Mouse (Mus musculus) retina, postnatal 7 days (tissue): ENCODE data around the gene Dnttip1.
A peak's percentile ranks its signal among the peaks of the same experiment; 100 is the strongest.

Experiments used
- DNase-seq: peaks from one replicate; pipeline ENCODE4 v3.0.0-alpha.2; 2012; ENCODE audit warnings: low read depth, low spot score

Gene Dnttip1

GRCm38 (mm10) chr2:164754105-164754504 is 8.3 kb downstream of the Dnttip1 start:
- DNase-seq: no peak

DNA sequence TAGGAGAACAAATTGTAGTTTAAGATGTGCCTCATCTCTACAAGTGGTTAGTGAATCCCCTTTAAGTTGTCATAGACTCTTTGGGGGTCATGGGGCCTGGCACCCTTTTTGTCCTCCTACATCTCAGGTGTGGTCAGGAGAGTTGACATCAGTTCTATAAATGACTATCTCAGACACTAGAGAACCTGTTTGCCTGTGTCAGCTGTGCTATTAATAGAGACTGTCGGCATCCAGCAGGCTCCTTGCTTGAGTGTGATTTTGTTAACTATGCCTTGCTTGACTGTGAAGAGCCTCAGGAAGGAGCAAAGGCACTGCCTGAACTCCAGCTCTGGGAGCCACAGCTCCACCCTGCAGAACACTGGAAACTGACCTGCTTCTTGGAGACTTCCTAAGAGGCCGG is 9.0 kb downstream of the Dnttip1 start:
- no peak for DNase-seq

DNA sequence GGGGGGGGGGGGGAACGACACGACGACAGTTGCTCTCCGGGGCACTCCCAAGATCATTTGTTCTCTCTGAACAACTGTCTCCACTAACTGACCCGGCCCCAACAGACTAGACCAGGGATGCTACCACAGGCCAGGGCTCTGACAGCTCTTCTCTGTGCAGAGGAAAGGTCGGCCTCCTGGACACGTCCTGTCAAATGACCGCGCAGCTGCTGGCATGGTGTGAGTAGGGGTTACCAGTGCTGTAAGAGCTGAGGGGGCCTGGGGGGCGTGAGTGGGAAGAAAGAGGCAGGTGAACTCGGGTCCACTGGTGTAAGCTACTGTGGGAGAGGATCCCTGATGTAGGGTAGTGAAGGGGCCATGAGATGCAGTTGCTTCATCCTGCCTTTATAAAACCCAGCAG is 12.1 kb downstream of the Dnttip1 start:
- no peak for DNase-seq

GRCm38 (mm10) chr2:164758692-164759091 is 12.9 kb downstream of the Dnttip1 start:
- DNase-seq: no peak

- no peak for DNase-seq
Measured at GRCm38 (mm10) chr2:164760059-164760833, 14.5 kb downstream of the Dnttip1 start.

GRCm38 (mm10) chr2:164761502-164761901 is 15.7 kb downstream of the Dnttip1 start:
- DNase-seq: no peak

DNA sequence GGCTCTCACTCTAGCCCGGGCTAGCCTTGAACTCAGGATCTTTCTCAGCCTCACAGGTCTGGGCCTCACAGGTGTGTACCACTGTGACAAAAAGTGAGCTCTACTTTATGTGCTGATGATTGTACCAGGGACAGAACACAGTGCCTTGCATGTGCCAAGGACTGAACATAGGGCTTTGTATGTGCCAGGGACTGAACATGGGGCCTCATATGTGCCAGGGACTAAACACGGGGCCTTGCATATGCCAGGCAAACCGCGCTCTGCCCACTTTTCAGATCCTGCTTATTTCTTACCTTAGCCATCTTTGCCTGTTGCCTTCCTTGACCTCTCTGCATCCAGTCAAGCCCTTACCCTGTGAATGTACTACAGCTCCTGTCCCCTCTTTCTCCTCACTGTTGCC is 16.2 kb downstream of the Dnttip1 start:
- DNase-seq: no peak

- DNase-seq: no peak
Measured at GRCm38 (mm10) chr2:164762593-164762992, 16.8 kb downstream of the Dnttip1 start.

GRCm38 (mm10) chr2:164765841-164766240 is 20.1 kb downstream of the Dnttip1 start:
- no peak for DNase-seq

DNA sequence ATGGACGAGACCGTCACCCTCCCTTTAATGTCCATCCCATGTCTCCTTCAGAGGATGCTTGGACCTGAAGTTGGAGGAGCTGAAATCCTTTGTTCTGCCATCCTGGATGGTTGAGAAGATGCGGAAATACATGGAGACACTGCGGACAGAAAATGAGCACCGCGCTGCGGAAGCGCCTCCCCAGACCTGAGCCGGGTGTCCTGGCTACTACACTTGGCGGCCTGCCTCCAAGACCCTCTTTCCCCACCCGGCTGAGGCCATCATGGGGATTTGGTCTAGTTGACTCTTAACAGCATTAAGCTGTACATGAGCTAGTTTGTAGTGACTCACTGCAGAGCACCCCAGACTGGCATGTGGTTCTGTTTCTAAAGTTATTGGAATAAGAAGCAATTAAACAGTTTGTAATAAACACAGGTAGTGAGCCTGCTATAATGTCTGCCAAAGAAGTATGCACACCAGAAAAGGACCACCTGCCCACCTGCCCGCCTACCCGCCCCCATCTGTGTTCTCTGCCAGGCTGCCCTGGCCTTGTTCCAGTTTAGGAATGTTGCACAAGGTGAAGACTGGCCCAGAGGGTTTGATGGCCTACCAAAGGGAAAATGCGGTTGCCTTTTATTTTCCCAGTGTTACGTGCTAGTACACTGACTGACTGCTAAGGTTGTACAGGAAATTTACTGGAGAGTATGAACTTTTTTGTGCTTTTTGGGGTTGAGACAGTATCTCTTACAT is 22.2 kb downstream of the Dnttip1 start:
- DNase-seq: no peak

DNA sequence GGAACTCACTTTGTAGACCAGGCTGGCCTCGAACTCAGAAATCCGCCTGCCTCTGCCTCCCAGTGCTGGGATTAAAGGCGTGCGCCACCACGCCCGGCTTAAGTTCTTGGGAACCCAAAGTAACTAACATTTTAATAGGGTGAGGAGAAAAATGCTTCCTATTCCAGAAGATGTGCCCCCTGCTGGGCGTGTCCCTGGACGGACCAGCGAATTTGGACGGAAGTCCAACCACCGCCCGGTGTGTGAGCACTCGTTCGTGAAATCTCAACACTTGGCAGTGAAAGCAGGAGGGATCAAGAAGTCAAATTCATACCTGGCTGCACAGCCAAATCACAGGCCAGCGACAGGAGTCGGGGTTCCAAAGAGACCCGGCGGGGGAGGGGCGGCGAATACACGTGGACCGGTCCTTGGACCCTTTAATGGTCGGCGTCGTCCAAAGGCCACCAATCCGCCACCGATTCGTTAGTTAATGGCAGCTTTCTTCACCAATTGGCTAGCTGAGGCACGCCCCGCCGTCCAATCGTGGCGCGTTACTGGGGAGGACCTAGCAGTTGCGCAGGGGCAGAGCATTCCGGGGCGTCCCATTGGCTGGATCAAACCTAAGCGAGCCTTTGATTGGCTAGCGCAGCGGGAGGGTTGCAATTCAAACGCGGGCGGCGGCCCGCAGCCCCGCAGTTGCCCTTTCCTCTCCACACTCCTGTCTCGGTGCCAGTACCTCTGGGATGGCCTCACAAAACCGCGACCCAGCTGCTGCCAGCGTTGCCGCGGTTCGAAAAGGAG is 23.7 kb downstream of the Dnttip1 start, which contains the start of gene Ube2c:
Gene Ube2c, plus strand, starts transcription at position 641 of the 780 bp plus-strand sequence.
- peak; percentile 96 for DNase-seq

GRCm38 (mm10) chr2:164770279-164770678 is 24.5 kb downstream of the Dnttip1 start:
- DNase-seq: no peak

GRCm38 (mm10) chr2:164771123-164771522 is 25.3 kb downstream of the Dnttip1 start:
- no peak for DNase-seq

DNA sequence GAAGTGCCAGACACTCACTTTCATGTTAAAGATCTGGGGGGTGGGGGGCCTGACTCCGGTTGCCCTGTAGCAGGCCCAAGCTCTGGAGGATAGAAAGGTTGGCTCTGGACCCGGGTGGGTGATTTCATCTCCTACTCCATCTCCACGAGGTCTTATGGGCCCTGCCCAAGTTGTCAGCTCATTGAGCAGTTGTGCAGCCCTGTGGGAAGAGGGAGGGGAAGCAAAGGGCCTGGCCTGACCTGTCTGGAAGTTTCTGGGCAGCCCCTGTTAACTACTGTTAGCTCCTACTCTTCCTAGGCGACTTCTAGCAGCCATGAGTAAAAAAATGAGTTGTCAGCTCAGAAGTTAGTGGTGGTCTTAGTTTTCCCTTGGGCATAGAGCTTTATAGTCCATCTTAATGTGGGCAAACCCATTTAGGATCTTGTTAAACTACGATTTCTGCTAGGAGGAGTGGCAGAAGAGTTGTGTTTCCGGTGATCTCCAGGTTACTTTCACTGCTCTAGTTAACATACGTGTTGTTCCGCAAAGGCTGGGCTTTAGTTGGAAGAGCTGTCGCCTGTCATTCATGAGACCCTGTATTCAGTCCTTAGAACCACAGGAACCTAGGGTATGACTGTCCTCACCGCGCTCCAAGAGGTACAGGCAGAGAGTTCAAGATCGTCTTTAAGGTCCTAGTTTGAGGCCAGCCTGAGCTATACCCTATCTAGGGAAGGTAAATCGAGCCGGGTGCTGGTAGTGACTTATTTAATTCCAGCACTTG is 27.6 kb downstream of the Dnttip1 start:
- DNase-seq: no peak

- no peak for DNase-seq
Measured at GRCm38 (mm10) chr2:164773989-164774364, 28.2 kb downstream of the Dnttip1 start.

DNA sequence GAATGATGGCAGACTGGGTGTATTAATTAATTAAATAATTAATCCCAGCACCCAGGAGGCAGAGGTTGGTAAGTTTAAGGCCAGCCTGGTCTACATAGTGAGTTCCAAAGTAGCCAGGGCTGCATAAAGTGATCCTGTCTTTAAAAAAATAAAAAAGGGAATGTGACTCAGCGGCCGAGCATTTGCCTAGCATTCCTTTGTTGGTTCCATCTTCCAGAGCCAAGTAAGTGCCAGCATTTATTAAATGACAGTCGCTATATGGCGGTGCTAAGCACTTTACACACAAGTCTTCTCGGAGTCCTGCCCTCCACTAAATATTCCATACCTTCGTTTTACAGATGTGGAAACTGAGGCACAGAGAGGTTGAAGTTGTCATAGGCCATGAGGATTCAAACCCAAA is 30.3 kb downstream of the Dnttip1 start:
- DNase-seq: no peak

GRCm38 (mm10) chr2:164776801-164777200 is 31.0 kb downstream of the Dnttip1 start:
- DNase-seq: no peak

- no peak for DNase-seq
Measured at GRCm38 (mm10) chr2:164777246-164778014, 31.6 kb downstream of the Dnttip1 start.

GRCm38 (mm10) chr2:164778015-164778287 is 32.2 kb downstream of the Dnttip1 start:
- no peak for DNase-seq

DNA sequence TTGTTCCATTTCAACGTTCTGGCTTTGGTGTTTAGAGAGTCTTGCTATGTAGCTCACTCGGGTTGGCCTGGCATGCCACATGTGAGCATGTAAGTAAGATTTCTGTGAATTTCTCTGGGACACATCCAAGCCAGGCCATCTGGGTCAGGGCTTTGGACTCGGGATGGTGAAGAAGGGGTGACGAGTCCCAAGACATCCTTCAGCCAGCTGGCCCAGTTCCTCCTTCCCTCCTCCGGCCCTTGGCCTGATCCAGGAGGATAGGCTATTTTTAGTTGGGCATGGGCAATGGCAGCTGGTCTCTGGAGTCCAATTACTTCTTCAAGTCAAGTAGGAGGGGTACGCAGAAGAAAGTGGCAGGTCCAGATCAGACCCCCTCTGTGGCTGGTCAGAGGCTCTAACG is 33.0 kb downstream of the Dnttip1 start:
- DNase-seq: no peak

DNA sequence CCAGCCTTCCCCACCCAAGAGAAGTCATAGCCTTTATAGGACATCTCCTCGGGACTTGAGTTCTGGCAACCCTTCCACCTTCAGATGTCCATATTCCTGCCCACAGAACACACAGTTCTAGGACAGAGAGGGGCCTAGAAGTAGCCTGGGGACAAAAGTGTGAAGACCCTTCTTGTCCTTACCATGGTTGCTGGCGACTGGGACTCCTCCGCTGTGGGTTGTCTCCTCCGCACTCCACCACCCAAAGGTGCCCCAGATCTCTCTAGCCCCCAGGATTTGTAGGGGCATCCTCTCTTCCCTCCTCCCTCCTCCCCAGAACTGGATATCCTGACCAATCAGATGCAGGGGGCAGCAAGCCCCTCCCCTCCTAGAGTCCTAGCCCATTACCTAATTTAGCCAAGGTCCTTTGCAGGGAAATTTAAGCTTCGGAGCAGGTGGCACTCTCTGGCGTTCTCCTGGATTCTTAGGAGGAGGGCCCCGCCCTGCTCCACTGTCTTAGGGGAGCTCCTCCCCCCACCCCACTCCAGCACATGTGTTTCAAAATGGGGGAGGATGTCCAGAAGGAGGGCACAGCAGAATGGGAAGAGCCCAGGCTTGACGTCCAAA is 33.8 kb downstream of the Dnttip1 start, which contains the start of gene Tnnc2:
Gene Tnnc2, minus strand, starts transcription at position 487 of the 606 bp plus-strand sequence.
- no peak for DNase-seq
